Mouse (Mus musculus) layer of hippocampus, adult 6 months (tissue): ENCODE data around the gene Lrrn3. TPM values are rescaled to one million over a fixed set of nuclear protein-coding genes. Genes with fewer than 3 reads are reported as not detected.

Experiments used
- long read RNA-seq, 2 experiments: library from polyadenylated mRNA; unstranded; transcript quantifications; one replicate each; pipeline ENCODE4 v2.0.0; 2019 to 2020
- polyA plus RNA-seq: library from polyadenylated mRNA; unstranded; fragments of <200 nt; fragmentation: Nextera tagmentation; gene quantifications from 2 replicates; pipeline ENCODE4 v1.2.3, GENCODE M21; 2021

The Lrrn3 gene
- 32.5 and 36.6 TPM in 2 replicates for polyA plus RNA-seq
- long read RNA-seq, experiment 1, transcript Lrrn3-201 (2 exons, 3,865 nt), result major isoform, 72 of 97 reads
- long read RNA-seq, experiment 1, partial matches to known transcripts, result 0 of 97 reads
- long read RNA-seq, experiment 1, other reads (novel, unspliced or antisense), result 25 of 97 reads
- long read RNA-seq, experiment 2, transcript Lrrn3-201 (2 exons, 3,865 nt), result major isoform, 384 of 403 reads
- long read RNA-seq, experiment 2, partial matches to known transcripts, result 0 of 403 reads
- long read RNA-seq, experiment 2, other reads (novel, unspliced or antisense), result 19 of 403 reads

DNA sequence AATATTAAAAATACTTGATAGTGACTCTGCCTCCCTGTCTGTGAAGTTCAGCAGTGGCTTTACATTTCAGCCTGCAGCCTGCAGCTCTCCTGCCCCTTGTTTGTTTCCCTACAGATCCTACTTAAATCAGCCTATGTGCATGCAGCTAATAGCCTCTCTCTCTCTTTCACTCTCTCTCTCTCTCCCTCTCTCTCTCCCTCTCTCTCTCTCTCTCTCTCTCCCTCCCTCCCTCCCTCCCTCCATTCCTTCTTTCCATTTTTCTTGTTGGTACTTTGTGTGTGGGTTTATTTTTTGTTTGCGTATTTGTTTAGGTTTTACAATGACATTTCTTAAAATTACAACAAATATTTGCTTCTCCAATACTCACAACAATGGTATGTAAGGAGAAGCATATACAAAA lies at the start of gene Lrrn3:
Gene Lrrn3 (minus strand): TSS at position 101 of the 400 bp plus-strand sequence.

